Mouse (Mus musculus): ENCODE measurements at regions not wholly inside any gene's neighbourhood (a gene's known extent, or its start where the extent isn't known, plus 50 kb on each side); places are given as distances from the start of the nearest gene placed in this dataset.

- Histone ChIP-seq H3K9me3 (ENCODE audit: low read length) (no peaks in the 10 kb centered on the region), H3K36me3 (replicated peaks; ENCODE audit: insufficient read depth, low read length) (no peaks in the 10 kb centered on the region), H3K27me3 (ENCODE audit: insufficient read depth, low read length) (no peaks in the 10 kb centered on the region), H3K9ac (replicated peaks) (no peak overlapping the region), H3K4me1 (ENCODE audit: insufficient read depth) (no peaks in the 10 kb centered on the region), H3K27ac (ENCODE audit: low read depth) (no peak overlapping the region), H3K4me2 (ENCODE audit: low read depth, low read length) (no peak overlapping the region), H3K4me3 (ENCODE audit: low read depth, low read length) (no peak overlapping the region)
- DNase-seq, result no peak
- 56% methylated on average over 1 of the region's 1 CpGs for WGBS (ENCODE audit: insufficient replicate concordance)
- ATAC-seq, result no peak
- TF ChIP-seq EP300 (IDR thresholded peaks at IDR 0.05; ENCODE audit: low read depth), result no peak
- no peak for TF ChIP-seq CTCF (IDR thresholded peaks at IDR 0.05; ENCODE audit: low read depth)
These were observed 119.4 kb downstream of the Fam173b start for GRCm38 (mm10) chr15:31721019-31721418.

- Histone ChIP-seq H3K9me3 (ENCODE audit: low read length) (no peaks in the 10 kb centered on the region), H3K4me1 (ENCODE audit: insufficient read depth) (no peaks in the 10 kb centered on the region), H3K4me2 (ENCODE audit: low read depth, low read length) (no peak overlapping the region), H3K27me3 (ENCODE audit: insufficient read depth, low read length) (no peaks in the 10 kb centered on the region), H3K36me3 (replicated peaks; ENCODE audit: insufficient read depth, low read length) (no peaks in the 10 kb centered on the region), H3K27ac (ENCODE audit: low read depth) (no peak overlapping the region), H3K4me3 (ENCODE audit: low read depth, low read length) (no peak overlapping the region), H3K9ac (replicated peaks) (no peak overlapping the region)
- ATAC-seq (no peak), DNase-seq (no peak)
- 76% methylated on average over 5 of the region's 5 CpGs for WGBS (ENCODE audit: insufficient replicate concordance)
- TF ChIP-seq CTCF (IDR thresholded peaks at IDR 0.05; ENCODE audit: low read depth), result no peak
- TF ChIP-seq EP300 (IDR thresholded peaks at IDR 0.05; ENCODE audit: low read depth), result no peak
These were observed 120.8 kb downstream of the Fam173b start for GRCm38 (mm10) chr15:31722429-31722828.

GRCm38 (mm10) chr15:31724252-31724651 is 122.6 kb downstream of the Fam173b start:
- Histone ChIP-seq H3K9ac (replicated peaks) (no peak overlapping the region), H3K27me3 (ENCODE audit: insufficient read depth, low read length) (no peaks in the 10 kb centered on the region), H3K4me3 (ENCODE audit: low read depth, low read length) (no peak overlapping the region), H3K9me3 (ENCODE audit: low read length) (no peaks in the 10 kb centered on the region), H3K36me3 (replicated peaks; ENCODE audit: insufficient read depth, low read length) (no peaks in the 10 kb centered on the region), H3K4me2 (ENCODE audit: low read depth, low read length) (0 out of 2 replicates have a peak overlapping the region, but pooled peaks have one; percentile 3), H3K4me1 (ENCODE audit: insufficient read depth) (no peaks in the 10 kb centered on the region), H3K27ac (ENCODE audit: low read depth) (no peak overlapping the region)
- TF ChIP-seq CTCF (IDR thresholded peaks at IDR 0.05; ENCODE audit: low read depth) (no peak), EP300 (IDR thresholded peaks at IDR 0.05; ENCODE audit: low read depth) (no peak)
- ATAC-seq (peak; percentile 76), DNase-seq (peak; percentile 15)
- WGBS (ENCODE audit: insufficient replicate concordance), result 58% methylated on average over 11 of the region's 11 CpGs

GRCm38 (mm10) chr15:31729133-31729532 is 127.5 kb downstream of the Fam173b start:
- H3K27me3 ChIP-seq (ENCODE audit: insufficient read depth, low read length), result no peaks in the 10 kb centered on the region
- DNase-seq (no peak), ATAC-seq (no peak)
- no peak for TF ChIP-seq EP300 (IDR thresholded peaks at IDR 0.05; ENCODE audit: low read depth)
- no peak for TF ChIP-seq CTCF (IDR thresholded peaks at IDR 0.05; ENCODE audit: low read depth)
- no peak overlapping the region for H3K4me3 ChIP-seq (ENCODE audit: low read depth, low read length)
- no peaks in the 10 kb centered on the region for H3K36me3 ChIP-seq (replicated peaks; ENCODE audit: insufficient read depth, low read length)
- no peaks in the 10 kb centered on the region for H3K4me1 ChIP-seq (ENCODE audit: insufficient read depth)
- H3K4me2 ChIP-seq (ENCODE audit: low read depth, low read length), result no peak overlapping the region
- H3K9me3 ChIP-seq (ENCODE audit: low read length), result no peaks in the 10 kb centered on the region
- H3K27ac ChIP-seq (ENCODE audit: low read depth), result no peak overlapping the region
- 77% methylated on average over 9 of the region's 9 CpGs for WGBS (ENCODE audit: insufficient replicate concordance)
- no peak overlapping the region for H3K9ac ChIP-seq (replicated peaks)

GRCm38 (mm10) chr15:31741686-31742085 is 140.0 kb downstream of the Fam173b start:
- Histone ChIP-seq H3K27ac (ENCODE audit: low read depth) (no peak overlapping the region), H3K4me3 (ENCODE audit: low read depth, low read length) (no peak overlapping the region), H3K27me3 (ENCODE audit: insufficient read depth, low read length) (no peaks in the 10 kb centered on the region), H3K9ac (replicated peaks) (no peak overlapping the region), H3K36me3 (replicated peaks; ENCODE audit: insufficient read depth, low read length) (no peaks in the 10 kb centered on the region), H3K4me1 (ENCODE audit: insufficient read depth) (no peaks in the 10 kb centered on the region), H3K4me2 (ENCODE audit: low read depth, low read length) (no peak overlapping the region), H3K9me3 (ENCODE audit: low read length) (no peaks in the 10 kb centered on the region)
- WGBS (ENCODE audit: insufficient replicate concordance), result 68% methylated on average over 4 of the region's 4 CpGs
- no peak for DNase-seq
- no peak for TF ChIP-seq CTCF (IDR thresholded peaks at IDR 0.05; ENCODE audit: low read depth)
- TF ChIP-seq EP300 (IDR thresholded peaks at IDR 0.05; ENCODE audit: low read depth), result no peak
- ATAC-seq, result no peak

DNA sequence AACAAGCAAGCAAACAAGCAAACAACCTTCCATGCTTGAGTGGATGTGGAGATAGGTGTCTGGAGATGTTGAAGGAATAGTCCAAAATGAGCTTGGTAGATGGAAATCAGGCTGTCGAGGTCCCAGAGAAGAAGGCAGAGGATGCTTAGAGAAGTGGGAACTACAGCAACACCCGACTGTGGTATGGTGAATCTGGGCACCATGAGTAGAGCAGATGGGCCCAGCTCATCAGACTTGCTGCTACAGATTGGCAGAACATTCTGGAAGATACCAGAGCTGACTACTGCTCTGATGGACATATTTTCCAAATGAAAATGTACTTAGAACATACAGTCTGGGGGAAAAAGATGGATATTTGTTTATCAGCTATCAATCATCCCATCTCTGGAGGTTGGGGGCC is 142.9 kb downstream of the Fam173b start:
- no peak for DNase-seq
- WGBS (ENCODE audit: insufficient replicate concordance), result 70% methylated on average over 2 of the region's 2 CpGs
- no peak overlapping the region for H3K9ac ChIP-seq (replicated peaks)
- H3K4me3 ChIP-seq (ENCODE audit: low read depth, low read length), result no peak overlapping the region
- no peaks in the 10 kb centered on the region for H3K4me1 ChIP-seq (ENCODE audit: insufficient read depth)
- no peak overlapping the region for H3K4me2 ChIP-seq (ENCODE audit: low read depth, low read length)
- ATAC-seq, result no peak
- H3K27ac ChIP-seq (ENCODE audit: low read depth), result no peak overlapping the region
- H3K36me3 ChIP-seq (replicated peaks; ENCODE audit: insufficient read depth, low read length), result no peaks in the 10 kb centered on the region
- no peaks in the 10 kb centered on the region for H3K9me3 ChIP-seq (ENCODE audit: low read length)
- no peaks in the 10 kb centered on the region for H3K27me3 ChIP-seq (ENCODE audit: insufficient read depth, low read length)
- TF ChIP-seq CTCF (IDR thresholded peaks at IDR 0.05; ENCODE audit: low read depth), result no peak
- no peak for TF ChIP-seq EP300 (IDR thresholded peaks at IDR 0.05; ENCODE audit: low read depth)

GRCm38 (mm10) chr15:31752632-31753031 is 151.0 kb downstream of the Fam173b start:
- Histone ChIP-seq H3K9ac (replicated peaks) (no peak overlapping the region), H3K27me3 (ENCODE audit: insufficient read depth, low read length) (no peaks in the 10 kb centered on the region), H3K4me1 (ENCODE audit: insufficient read depth) (no peaks in the 10 kb centered on the region), H3K36me3 (replicated peaks; ENCODE audit: insufficient read depth, low read length) (no peaks in the 10 kb centered on the region), H3K9me3 (ENCODE audit: low read length) (no peaks in the 10 kb centered on the region), H3K4me2 (ENCODE audit: low read depth, low read length) (no peak overlapping the region), H3K4me3 (ENCODE audit: low read depth, low read length) (no peak overlapping the region), H3K27ac (ENCODE audit: low read depth) (no peak overlapping the region)
- 70% methylated on average over 2 of the region's 2 CpGs for WGBS (ENCODE audit: insufficient replicate concordance)
- no peak for TF ChIP-seq EP300 (IDR thresholded peaks at IDR 0.05; ENCODE audit: low read depth)
- TF ChIP-seq CTCF (IDR thresholded peaks at IDR 0.05; ENCODE audit: low read depth), result no peak
- DNase-seq (no peak), ATAC-seq (no peak)

Measured in liver, postnatal 0 days (tissue).